Mouse (Mus musculus) brain, embryonic 14.5 days (tissue): ENCODE results near the gene Trim80.

ENCODE experiments used
- CTCF ChIP-seq: fragments of 200-500 bp; IDR thresholded peaks from 2 replicates; pipeline ENCODE4 v1.5.1; 2012; ENCODE audit warnings: inconsistent platforms, mild to moderate bottlenecking, moderate library complexity, borderline replicate concordance; ENCODE audit not compliant: insufficient read depth, insufficient read length; ENCODE audit errors: extremely low read depth
- POLR2A ChIP-seq: fragments of 200-500 bp; IDR thresholded peaks from 2 replicates; pipeline ENCODE4 v1.6.1; 2012; ENCODE audit warnings: mild to moderate bottlenecking, inconsistent platforms, borderline replicate concordance; ENCODE audit not compliant: poor library complexity, insufficient read depth, insufficient read length, severe bottlenecking; ENCODE audit errors: extremely low read depth

- TF ChIP-seq POLR2A (no peak), CTCF (no peak)
These were observed 11.5 kb downstream of the Trim80 start for GRCm38 (mm10) chr11:115451781-115452241.
